Mouse (Mus musculus) heart, embryonic 12.5 days (tissue): ENCODE measurements around the gene Kctd17. TPM values are rescaled to one million over a fixed set of nuclear protein-coding genes. Genes with fewer than 3 reads are reported as not detected.

Source experiments
- ATAC-seq: fragments of 200-750 bp; cut with Nextera tagmentation; 2 replicates; pipeline ENCODE4 v1.8.0; 2017; ENCODE audit warnings: moderate TSS enrichment, moderate library complexity; ENCODE audit not compliant: insufficient number of reproducible peaks, low FRiP score
- H3K27ac ChIP-seq: fragments of 300-500 bp; sonication (generic); 2 replicates; pipeline ENCODE4 v1.5.1; 2016; ENCODE audit warnings: mild to moderate bottlenecking, moderate library complexity; ENCODE audit not compliant: poor library complexity, severe bottlenecking
- H3K27me3 ChIP-seq: fragments of 300-500 bp; sonication (generic); replicated peaks from 2 replicates; pipeline ENCODE4 v1.6.1; 2016; ENCODE audit warnings: mild to moderate bottlenecking, moderate library complexity
- H3K36me3 ChIP-seq: fragments of 300-500 bp; sonication (generic); 2 replicates; pipeline ENCODE4 v1.6.1; 2016; ENCODE audit warnings: mild to moderate bottlenecking, moderate library complexity
- H3K4me1 ChIP-seq: fragments of 300-500 bp; sonication (generic); replicated peaks from 2 replicates; pipeline ENCODE4 v1.6.1; 2016; ENCODE audit warnings: mild to moderate bottlenecking
- H3K4me2 ChIP-seq: fragments of 300-500 bp; sonication (generic); 2 replicates; pipeline ENCODE4 v1.6.1; 2016; ENCODE audit warnings: mild to moderate bottlenecking, moderate library complexity
- H3K4me3 ChIP-seq: fragments of 300-500 bp; sonication (generic); 2 replicates; pipeline ENCODE4 v1.5.1; 2016; ENCODE audit warnings: mild to moderate bottlenecking
- H3K9ac ChIP-seq: fragments of 300-500 bp; sonication (generic); 2 replicates; pipeline ENCODE4 v1.6.1; 2016; ENCODE audit warnings: mild to moderate bottlenecking, moderate library complexity
- H3K9me3 ChIP-seq: fragments of 300-500 bp; sonication (generic); replicated peaks from 2 replicates; pipeline ENCODE4 v1.6.1; 2016; ENCODE audit warnings: mild to moderate bottlenecking, moderate library complexity
- WGBS: fragments of 180-500 bp; shearing (Covaris S2); methylation state at CpG from one replicate; pipeline ENCODE4 v1.1.7; 2016; 5-methylcytosine and 5-hydroxymethylcytosine counted together
- polyA plus RNA-seq: library from polyadenylated mRNA; unstranded; fragments of >200 nt; fragmentation: Nextera tagmentation; extraction: Ambion mirVana; gene quantifications from 2 replicates; pipeline ENCODE4 v1.2.1, GENCODE M21; 2016

The Kctd17 gene
- polyA plus RNA-seq, 1 experiment from 2014 or later = 19.9 TPM

DNA sequence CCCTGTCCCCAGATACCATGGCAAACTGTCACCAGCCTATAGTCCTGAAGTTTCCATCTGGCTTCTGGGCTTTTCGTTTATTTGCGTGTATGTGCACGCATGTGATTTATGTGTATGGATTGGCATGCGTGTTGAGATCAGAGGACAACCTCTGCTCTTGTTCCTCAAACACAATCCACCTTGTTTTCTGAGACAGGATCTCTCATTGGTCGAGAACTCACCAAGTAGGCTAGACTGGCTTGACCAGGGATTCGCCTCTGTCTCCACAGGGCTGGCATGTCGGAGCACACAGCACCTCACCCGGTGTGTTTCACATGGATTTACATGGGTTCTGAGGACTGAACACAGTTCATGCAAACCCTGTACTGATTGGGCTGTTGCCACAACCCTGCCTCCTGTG, 14.2 kb upstream of the Kctd17 start:
- H3K4me1 ChIP-seq = peaks cover 24% of the 10 kb centered on the region
- H3K27me3 ChIP-seq = peaks cover 38% of the 10 kb centered on the region
- no peak overlapping the region for H3K27ac ChIP-seq
- 92% methylated on average over 8 of the region's 8 CpGs for WGBS
- no peaks in the 10 kb centered on the region for H3K9me3 ChIP-seq
- no peaks in the 10 kb centered on the region for H3K36me3 ChIP-seq
- no peak for ATAC-seq
- H3K4me2 ChIP-seq = no peak overlapping the region
- no peak overlapping the region for H3K4me3 ChIP-seq
- H3K9ac ChIP-seq = no peak overlapping the region

- Histone ChIP-seq H3K9me3 (no peaks in the 10 kb centered on the region), H3K9ac (no peak overlapping the region), H3K27me3 (peaks cover 28% of the 10 kb centered on the region), H3K27ac (no peak overlapping the region), H3K36me3 (no peaks in the 10 kb centered on the region), H3K4me2 (no peak overlapping the region), H3K4me3 (no peak overlapping the region), H3K4me1 (peaks cover 9% of the 10 kb centered on the region)
- WGBS = 42% methylated on average over 4 of the region's 4 CpGs
- ATAC-seq = no peak
Observed at GRCm38 (mm10) chr15:78416937-78417336, 11.4 kb upstream of the Kctd17 start.

DNA sequence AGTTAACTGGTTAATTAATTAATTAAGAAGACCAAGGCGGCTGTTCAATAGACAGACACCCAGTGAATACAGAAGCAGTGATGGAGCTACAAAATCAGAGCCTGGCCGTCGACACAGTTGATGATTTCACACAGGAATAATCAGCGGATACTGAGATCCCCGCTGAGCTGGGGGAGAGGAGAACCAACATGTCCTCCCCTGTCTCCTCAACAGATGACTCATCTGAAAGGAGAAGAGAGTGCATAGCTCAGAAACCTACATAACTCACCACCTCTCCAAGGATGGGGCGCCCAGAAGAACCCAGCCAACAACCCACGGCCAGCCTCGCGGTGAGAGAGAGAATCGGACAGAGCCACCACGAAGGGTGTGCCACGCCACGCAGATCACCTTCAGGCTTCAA, 8.0 kb upstream of the Kctd17 start:
- H3K4me3 ChIP-seq = no peak overlapping the region
- H3K9me3 ChIP-seq = no peaks in the 10 kb centered on the region
- no peak overlapping the region for H3K4me2 ChIP-seq
- WGBS = 69% methylated on average over 13 of the region's 13 CpGs
- H3K9ac ChIP-seq = no peak overlapping the region
- H3K27me3 ChIP-seq = peaks cover 49% of the 10 kb centered on the region
- H3K27ac ChIP-seq = no peak overlapping the region
- no peaks in the 10 kb centered on the region for H3K36me3 ChIP-seq
- no peak for ATAC-seq
- no peaks in the 10 kb centered on the region for H3K4me1 ChIP-seq

DNA sequence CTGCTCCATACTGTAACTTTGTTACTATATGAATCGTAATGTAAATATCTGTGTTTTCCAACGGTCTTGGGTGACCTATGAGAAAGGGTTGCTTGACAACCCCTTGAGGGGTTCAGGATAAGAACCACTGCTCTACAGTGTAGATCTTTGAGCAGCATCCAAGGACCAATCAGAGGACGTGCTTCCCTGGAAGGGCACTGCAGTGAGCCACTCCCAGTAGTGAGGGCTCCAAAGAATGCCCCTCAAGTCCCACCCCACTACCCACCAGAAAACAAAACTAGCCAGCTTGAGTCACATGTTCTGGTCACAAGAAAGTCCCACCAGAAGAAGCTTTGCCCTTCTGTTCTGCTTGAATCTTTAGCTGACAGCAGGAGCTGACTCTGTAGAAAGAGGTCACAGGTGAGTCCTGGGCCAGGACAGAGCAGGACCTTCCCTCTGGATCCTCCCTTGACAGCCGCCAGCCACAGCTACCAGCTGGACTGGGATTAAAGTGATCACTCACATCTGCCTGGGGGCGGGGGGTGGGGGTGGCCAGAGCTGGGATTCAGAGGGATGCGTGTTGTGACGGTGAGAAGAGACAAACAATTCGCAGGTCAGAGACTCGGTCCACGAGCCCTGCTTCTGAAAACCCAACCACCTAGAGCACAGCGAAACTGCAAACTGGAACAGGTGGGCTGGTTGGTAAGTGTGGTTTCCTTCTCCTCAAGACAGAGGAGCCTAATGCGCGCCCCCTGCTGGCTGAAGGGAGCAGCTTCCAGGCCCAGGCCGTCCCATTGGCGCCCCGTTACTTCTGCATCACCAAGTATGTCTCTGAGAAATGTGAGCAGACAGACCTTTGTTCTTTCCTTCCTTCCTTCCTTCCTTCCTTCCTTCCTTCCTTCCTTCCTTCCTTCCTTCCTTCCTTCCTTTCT, 6.1 kb upstream of the Kctd17 start:
- H3K4me1 ChIP-seq = no peaks in the 10 kb centered on the region
- ATAC-seq = peak; percentile 30; the same call in 1 of the 2 replicates
- H3K27ac ChIP-seq = no peak overlapping the region

DNA sequence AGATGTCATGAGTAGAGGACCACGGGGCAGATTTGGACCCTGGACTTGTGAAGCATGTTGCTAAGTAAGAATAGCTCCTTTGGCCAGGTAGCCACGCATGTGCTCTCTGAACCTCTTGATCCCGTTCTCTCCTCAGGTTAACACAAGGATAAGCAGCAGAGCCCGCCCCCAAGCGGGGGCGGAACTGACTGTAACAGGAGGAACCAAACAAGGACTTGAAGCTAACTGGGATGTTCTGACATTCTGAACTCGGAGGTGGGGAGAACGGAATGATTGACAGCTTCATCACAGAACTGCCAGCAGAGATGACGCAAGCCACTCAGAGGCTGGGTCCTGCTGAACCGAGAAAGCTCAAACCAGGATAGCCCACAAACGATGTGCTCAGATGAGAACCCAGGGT, 3.9 kb upstream of the Kctd17 start:
- Histone ChIP-seq H3K4me1 (peaks cover 8% of the 10 kb centered on the region), H3K9ac (no peak overlapping the region), H3K27ac (no peak overlapping the region), H3K4me2 (no peak overlapping the region), H3K27me3 (peaks cover 48% of the 10 kb centered on the region), H3K9me3 (no peaks in the 10 kb centered on the region), H3K4me3 (no peak overlapping the region), H3K36me3 (no peaks in the 10 kb centered on the region)
- ATAC-seq = no peak
- 16% methylated on average over 11 of the region's 11 CpGs for WGBS

More for the DNA sequence above, 6.1 kb upstream of the Kctd17 start:
- Histone ChIP-seq H3K36me3 (no peaks in the 10 kb centered on the region), H3K4me3 (no peak overlapping the region), H3K9me3 (no peaks in the 10 kb centered on the region), H3K4me2 (peak overlapping the region; percentile 23; the same call in 1 of the 2 replicates), H3K9ac (no peak overlapping the region), H3K27me3 (peaks cover 49% of the 10 kb centered on the region)
- 17% methylated on average over 16 of the region's 16 CpGs for WGBS

DNA sequence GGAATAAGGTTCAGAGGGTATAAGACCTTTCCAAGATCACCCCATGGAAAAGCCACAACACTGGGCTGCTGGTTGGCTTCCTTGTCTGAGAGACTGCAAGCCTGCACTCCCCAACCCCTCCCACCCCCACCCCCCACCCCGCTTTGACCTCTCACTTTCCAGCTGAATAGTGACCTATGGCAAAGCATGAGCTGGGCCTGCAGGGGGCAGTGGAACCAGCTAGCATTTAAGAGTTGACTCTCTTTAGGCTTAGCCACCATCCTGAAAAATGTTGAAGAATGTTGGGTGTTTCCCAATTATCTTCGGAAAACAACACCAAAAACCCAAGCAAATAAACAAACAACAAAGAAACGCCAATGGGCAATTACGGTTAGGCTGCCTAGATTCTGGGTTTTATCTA, 3.1 kb upstream of the Kctd17 start:
- ATAC-seq = no peak
- Histone ChIP-seq H3K4me1 (peaks cover 12% of the 10 kb centered on the region), H3K9ac (no peak overlapping the region), H3K4me2 (no peak overlapping the region), H3K4me3 (no peak overlapping the region), H3K9me3 (no peaks in the 10 kb centered on the region), H3K36me3 (no peaks in the 10 kb centered on the region), H3K27ac (no peak overlapping the region), H3K27me3 (peaks cover 43% of the 10 kb centered on the region)
- 65% methylated on average over 4 of the region's 4 CpGs for WGBS

- H3K9me3 ChIP-seq = no peaks in the 10 kb centered on the region
- H3K4me2 ChIP-seq = peak overlapping the region; percentile 76
- peaks cover 12% of the 10 kb centered on the region for H3K4me1 ChIP-seq
- WGBS = 11% methylated on average over 3 of the region's 3 CpGs
- peak overlapping the region; percentile 64 for H3K4me3 ChIP-seq
- no peak overlapping the region for H3K27ac ChIP-seq
- H3K36me3 ChIP-seq = peaks cover 13% of the 10 kb centered on the region; the same call in 1 of the 2 replicates
- peak overlapping the region; percentile 70 for H3K9ac ChIP-seq
- ATAC-seq = no peak
- H3K27me3 ChIP-seq = peaks cover 19% of the 10 kb centered on the region; the same call in 1 of the 2 replicates
Observed at GRCm38 (mm10) chr15:78429139-78429459, 735 bp downstream of the Kctd17 start.

DNA sequence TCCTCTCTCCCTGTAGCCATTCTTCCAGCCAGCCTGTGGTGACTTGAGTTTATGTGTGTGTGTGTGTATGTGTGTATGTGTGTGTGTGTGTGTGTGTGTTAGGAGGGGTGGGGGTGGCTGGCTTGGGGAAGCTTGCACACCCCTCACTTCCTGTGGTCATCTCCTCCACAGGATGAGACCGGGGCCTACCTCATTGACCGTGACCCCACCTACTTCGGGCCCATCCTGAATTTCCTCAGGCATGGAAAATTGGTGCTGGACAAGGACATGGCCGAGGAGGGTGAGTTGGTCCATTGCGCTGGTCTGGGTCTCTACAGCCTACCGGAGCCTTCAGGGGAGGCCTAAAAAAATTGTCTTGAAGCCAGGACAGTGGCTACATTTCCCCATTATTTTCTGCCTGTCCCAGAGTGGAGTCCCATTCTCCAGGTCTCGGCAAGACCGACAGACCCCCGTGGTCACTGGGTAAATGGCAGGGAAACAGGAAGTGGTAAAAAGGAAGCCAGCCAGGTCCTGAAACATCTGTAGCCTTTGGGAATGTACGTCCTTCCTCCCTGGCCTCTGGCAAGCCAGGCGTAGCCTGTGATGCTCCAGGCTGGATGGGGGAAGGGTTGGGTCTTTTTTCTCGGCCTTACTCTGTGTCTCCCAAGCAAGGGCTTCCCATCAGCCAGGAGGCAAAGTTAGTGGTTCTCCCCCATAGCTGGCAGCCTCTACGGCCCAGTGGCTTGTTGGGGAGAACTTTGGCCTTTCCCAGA, 1.7 kb downstream of the Kctd17 start:
- 71% methylated on average over 13 of the region's 13 CpGs for WGBS
- H3K9ac ChIP-seq = peak overlapping the region; percentile 70; the same call in 1 of the 2 replicates
- peaks cover 12% of the 10 kb centered on the region for H3K4me1 ChIP-seq
- H3K36me3 ChIP-seq = peaks cover 14% of the 10 kb centered on the region; the same call in 1 of the 2 replicates
- peak overlapping the region; percentile 76 for H3K4me2 ChIP-seq
- no peak overlapping the region for H3K27ac ChIP-seq
- ATAC-seq = 0 out of 2 replicates have a peak, but pooled peaks have one; percentile 17
- H3K4me3 ChIP-seq = no peak overlapping the region
- H3K27me3 ChIP-seq = peaks cover 12% of the 10 kb centered on the region; the same call in 1 of the 2 replicates
- no peaks in the 10 kb centered on the region for H3K9me3 ChIP-seq

DNA sequence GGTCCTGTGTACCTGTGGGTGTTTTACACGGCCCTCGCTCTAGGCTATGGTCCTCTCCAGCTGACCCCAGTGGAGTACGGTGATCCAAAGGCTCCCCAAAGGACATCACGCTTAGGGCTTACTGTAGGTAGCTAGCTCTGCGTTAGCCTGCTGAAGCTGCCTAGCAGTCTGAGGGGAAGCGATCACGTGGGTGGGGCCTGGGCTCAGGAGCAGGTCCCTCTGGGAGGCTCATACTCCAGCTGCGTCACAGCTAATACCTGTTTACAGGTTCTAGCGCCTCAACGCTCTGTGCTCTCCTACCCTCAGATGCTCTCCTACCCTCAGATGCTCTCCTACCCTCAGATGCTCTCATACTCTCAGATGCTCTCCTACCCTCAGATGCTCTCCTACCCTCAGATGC, 2.5 kb downstream of the Kctd17 start:
- peaks cover 19% of the 10 kb centered on the region; the same call in 1 of the 2 replicates for H3K36me3 ChIP-seq
- H3K9ac ChIP-seq = no peak overlapping the region
- no peak for ATAC-seq
- no peak overlapping the region for H3K4me2 ChIP-seq
- H3K4me3 ChIP-seq = no peak overlapping the region
- no peak overlapping the region for H3K27ac ChIP-seq
- H3K27me3 ChIP-seq = peaks cover 19% of the 10 kb centered on the region
- no peaks in the 10 kb centered on the region for H3K9me3 ChIP-seq
- H3K4me1 ChIP-seq = peaks cover 12% of the 10 kb centered on the region
- 85% methylated on average over 10 of the region's 10 CpGs for WGBS

GRCm38 (mm10) chr15:78431541-78432121, 3.3 kb downstream of the Kctd17 start:
- Histone ChIP-seq H3K4me3 (no peak overlapping the region), H3K27ac (no peak overlapping the region), H3K9ac (no peak overlapping the region), H3K27me3 (peaks cover 25% of the 10 kb centered on the region), H3K9me3 (no peaks in the 10 kb centered on the region), H3K4me1 (peaks cover 18% of the 10 kb centered on the region), H3K36me3 (peaks cover 19% of the 10 kb centered on the region; the same call in 1 of the 2 replicates), H3K4me2 (no peak overlapping the region)
- WGBS = 77% methylated on average over 7 of the region's 7 CpGs
- no peak for ATAC-seq
